Mouse (Mus musculus) kidney, embryonic 16.5 days (tissue): ENCODE measurements around the gene Esyt1. TPM values are rescaled to one million over a fixed set of nuclear protein-coding genes. Genes with fewer than 3 reads are reported as not detected.
"Not testable (repeated sequence)": the region's sequence is repeated elsewhere in the genome, so short reads cannot be mapped to it uniquely, and the experiment has no call there.

ENCODE experiments used
- ATAC-seq: fragments of 200-750 bp; cut with Nextera tagmentation; 2 replicates; pipeline ENCODE4 v1.8.0; 2017; ENCODE audit warnings: moderate TSS enrichment; ENCODE audit not compliant: low FRiP score, low TSS enrichment
- H3K27ac ChIP-seq: fragments of 300-500 bp; sonication (generic); 2 replicates; pipeline ENCODE4 v1.5.1; 2014; ENCODE audit warnings: low read length
- H3K27me3 ChIP-seq: fragments of 300-500 bp; sonication (generic); 2 replicates; pipeline ENCODE4 v1.6.1; 2014; ENCODE audit warnings: low read length, control low read depth, mixed read lengths; ENCODE audit not compliant: insufficient read depth
- H3K36me3 ChIP-seq: fragments of 300-500 bp; sonication (generic); 2 replicates; pipeline ENCODE4 v1.6.1; 2014; ENCODE audit warnings: low read length, control low read depth, mixed read lengths; ENCODE audit not compliant: insufficient read depth
- H3K4me1 ChIP-seq: fragments of 300-500 bp; sonication (generic); 2 replicates; pipeline ENCODE4 v1.6.1; 2014; ENCODE audit warnings: low read length, control low read depth, mixed read lengths; ENCODE audit not compliant: insufficient read depth
- H3K4me2 ChIP-seq: fragments of 300-500 bp; sonication (generic); replicated peaks from 2 replicates; pipeline ENCODE4 v1.6.1; 2014; ENCODE audit warnings: low read depth, low read length
- H3K4me3 ChIP-seq: fragments of 300-500 bp; sonication (generic); 2 replicates; pipeline ENCODE4 v1.5.1; 2014; ENCODE audit warnings: mild to moderate bottlenecking, low read length
- H3K9ac ChIP-seq: fragments of 300-500 bp; sonication (generic); replicated peaks from 2 replicates; pipeline ENCODE4 v1.6.1; 2014; ENCODE audit warnings: low read length
- H3K9me3 ChIP-seq: fragments of 300-500 bp; sonication (generic); 2 replicates; pipeline ENCODE4 v1.6.1; 2016; ENCODE audit warnings: low read length, control low read depth
- WGBS: fragments of 180-500 bp; shearing (Covaris S2); extraction: QIAGEN DNeasy Blood & Tissue Kit; methylation state at CpG from one replicate; pipeline ENCODE4 v1.1.7; 2014; 5-methylcytosine and 5-hydroxymethylcytosine counted together
- polyA plus RNA-seq: library from polyadenylated mRNA; unstranded; fragments of >200 nt; fragmentation: Nextera tagmentation; extraction: Ambion mirVana; gene quantifications from 2 replicates; pipeline ENCODE4 v1.2.1, GENCODE M21; 2015

Esyt1 gene
- polyA plus RNA-seq, 1 experiment from 2014 or later = 24.2 TPM

GRCm38 (mm10) chr10:128497134-128497737 is 28.4 kb downstream of the Esyt1 start:
- ATAC-seq = no peak
- H3K36me3 ChIP-seq = no peaks in the 10 kb centered on the region
- WGBS = 47% methylated on average over 6 of the region's 6 CpGs
- peaks cover 26% of the 10 kb centered on the region for H3K4me1 ChIP-seq
- no peaks in the 10 kb centered on the region for H3K27me3 ChIP-seq
- H3K27ac ChIP-seq = no peak overlapping the region
- H3K4me2 ChIP-seq = no peak overlapping the region
- H3K4me3 ChIP-seq = no peak overlapping the region
- H3K9me3 ChIP-seq = no peaks in the 10 kb centered on the region
- peak overlapping the region; percentile 16; the same call in 1 of the 2 replicates for H3K9ac ChIP-seq

- H3K9ac ChIP-seq = no peak overlapping the region
- no peak for ATAC-seq
- H3K36me3 ChIP-seq = peaks cover 2% of the 10 kb centered on the region; the same call in 1 of the 2 replicates
- no peak overlapping the region for H3K4me2 ChIP-seq
- H3K9me3 ChIP-seq = no peaks in the 10 kb centered on the region
- H3K4me3 ChIP-seq = no peak overlapping the region
- H3K27me3 ChIP-seq = no peaks in the 10 kb centered on the region
- 38% methylated on average over 6 of the region's 6 CpGs for WGBS
- peaks cover 32% of the 10 kb centered on the region for H3K4me1 ChIP-seq
- H3K27ac ChIP-seq = no peak overlapping the region
These were observed 29.1 kb downstream of the Esyt1 start for GRCm38 (mm10) chr10:128496509-128497077.

GRCm38 (mm10) chr10:128495903-128496302 is 29.8 kb downstream of the Esyt1 start:
- no peak for ATAC-seq

GRCm38 (mm10) chr10:128495270-128495669 is 30.4 kb downstream of the Esyt1 start:
- Histone ChIP-seq H3K9me3 (no peaks in the 10 kb centered on the region), H3K9ac (0 out of 2 replicates have a peak overlapping the region, but pooled peaks have one; percentile 10), H3K36me3 (peaks cover 14% of the 10 kb centered on the region), H3K4me1 (peaks cover 46% of the 10 kb centered on the region), H3K4me2 (peak overlapping the region; percentile 64), H3K4me3 (peak overlapping the region; percentile 67; the same call in 1 of the 2 replicates), H3K27ac (no peak overlapping the region), H3K27me3 (no peaks in the 10 kb centered on the region)
- 76% methylated on average over 2 of the region's 2 CpGs for WGBS
- no peak for ATAC-seq

More at GRCm38 (mm10) chr10:128495903-128496302, 29.8 kb downstream of the Esyt1 start:
- Histone ChIP-seq H3K36me3 (peaks cover 8% of the 10 kb centered on the region; the same call in 1 of the 2 replicates), H3K4me1 (peaks cover 39% of the 10 kb centered on the region), H3K27ac (no peak overlapping the region), H3K4me3 (no peak overlapping the region), H3K9me3 (no peaks in the 10 kb centered on the region), H3K27me3 (no peaks in the 10 kb centered on the region), H3K4me2 (no peak overlapping the region), H3K9ac (no peak overlapping the region)
- 81% methylated on average over 4 of the region's 4 CpGs for WGBS

- peak overlapping the region; percentile 85 for H3K9ac ChIP-seq
- H3K4me3 ChIP-seq = peak overlapping the region; percentile 67
- peak overlapping the region; percentile 64 for H3K4me2 ChIP-seq
- H3K9me3 ChIP-seq = no peaks in the 10 kb centered on the region
- no peaks in the 10 kb centered on the region for H3K27me3 ChIP-seq
- H3K4me1 ChIP-seq = peaks cover 51% of the 10 kb centered on the region
- H3K36me3 ChIP-seq = peaks cover 19% of the 10 kb centered on the region
- 50% methylated on average over 11 of the region's 11 CpGs for WGBS
- peak overlapping the region; percentile 98 for H3K27ac ChIP-seq
- ATAC-seq = no peak
These were observed 30.9 kb downstream of the Esyt1 start for GRCm38 (mm10) chr10:128494667-128495245.

GRCm38 (mm10) chr10:128493695-128494666 is 31.7 kb downstream of the Esyt1 start, which contains the start of gene Myl6:
Myl6 (minus strand) TSS chr10:128494145.
- H3K27me3 ChIP-seq = no peaks in the 10 kb centered on the region
- H3K4me1 ChIP-seq = peaks cover 53% of the 10 kb centered on the region
- WGBS = under 1% methylated on average over 42 of the region's 45 CpGs
- peak within 1 kb of the TSS; percentile 98 for H3K27ac ChIP-seq
- peak within 1 kb of the TSS; percentile 67 for H3K4me3 ChIP-seq
- H3K36me3 ChIP-seq = peaks cover 25% of the 10 kb centered on the region
- peak; percentile 93 for ATAC-seq
- no peaks in the 10 kb centered on the region for H3K9me3 ChIP-seq
- peak within 1 kb of the TSS; percentile 88 for H3K9ac ChIP-seq
- peak within 1 kb of the TSS; percentile 64 for H3K4me2 ChIP-seq

- Histone ChIP-seq H3K4me2 (peak overlapping the region; percentile 64), H3K36me3 (peaks cover 30% of the 10 kb centered on the region), H3K4me1 (peaks cover 53% of the 10 kb centered on the region), H3K27ac (peak overlapping the region; percentile 98), H3K9ac (peak overlapping the region; percentile 88), H3K4me3 (peak overlapping the region; percentile 67), H3K27me3 (no peaks in the 10 kb centered on the region), H3K9me3 (no peaks in the 10 kb centered on the region)
- peak; percentile 32 for ATAC-seq
- WGBS = 0% methylated on average over 12 of the region's 12 CpGs
These were observed 32.4 kb downstream of the Esyt1 start for GRCm38 (mm10) chr10:128493319-128493694.

- Histone ChIP-seq H3K27ac (peak overlapping the region; percentile 98), H3K9ac (peak overlapping the region; percentile 88), H3K4me2 (peak overlapping the region; percentile 64), H3K4me1 (peaks cover 47% of the 10 kb centered on the region), H3K27me3 (no peaks in the 10 kb centered on the region), H3K4me3 (peak overlapping the region; percentile 67), H3K9me3 (no peaks in the 10 kb centered on the region), H3K36me3 (peaks cover 35% of the 10 kb centered on the region)
- WGBS = 13% methylated on average over 12 of the region's 12 CpGs
- ATAC-seq = peak; percentile 72
These were observed 32.9 kb downstream of the Esyt1 start for GRCm38 (mm10) chr10:128492633-128493311.

- not testable (repeated sequence) for ATAC-seq, H3K27me3 ChIP-seq, H3K9me3 ChIP-seq
- peaks cover 42% of the 10 kb centered on the region for H3K36me3 ChIP-seq
- peak overlapping the region; percentile 88 for H3K9ac ChIP-seq
- peak overlapping the region; percentile 64 for H3K4me2 ChIP-seq
- H3K27ac ChIP-seq = peak overlapping the region; percentile 98
- peak overlapping the region; percentile 67 for H3K4me3 ChIP-seq
- 16% methylated on average over 8 of the region's 8 CpGs for WGBS
- peaks cover 40% of the 10 kb centered on the region for H3K4me1 ChIP-seq
These were observed 33.6 kb downstream of the Esyt1 start for GRCm38 (mm10) chr10:128492051-128492450.
